Mouse (Mus musculus): ENCODE data around the gene Nprl3.

GRCm38 (mm10) chr11:32285031-32285775, 17.7 kb upstream of the Nprl3 start:
- TF ChIP-seq EP300 (IDR thresholded peaks at IDR 0.05; ENCODE audit: low read depth) (no peak), CTCF (IDR thresholded peaks at IDR 0.05; ENCODE audit: low read depth) (no peak)
